Mouse (Mus musculus) embryonic facial prominence, embryonic 11.5 days (tissue): ENCODE data around the gene Upb1. TPM values are rescaled to one million over a fixed set of nuclear protein-coding genes. Genes with fewer than 3 reads are reported as not detected.
"Not testable (repeated sequence)": the region's sequence is repeated elsewhere in the genome, so short reads cannot be mapped to it uniquely, and the experiment has no call there.

Source experiments
- ATAC-seq: fragments of 200-750 bp; cut with Nextera tagmentation; replicated peaks from 2 replicates; pipeline ENCODE4 v1.8.0; 2017; ENCODE audit warnings: low read depth; ENCODE audit not compliant: insufficient number of reproducible peaks, low FRiP score, low TSS enrichment
- DNase-seq: peaks from one replicate; pipeline ENCODE4 v3.0.0-alpha.2; 2015; ENCODE audit warnings: low spot score
- H3K27ac ChIP-seq: fragments of 300-500 bp; sonication (generic); replicated peaks from 2 replicates; pipeline ENCODE4 v1.5.1; 2014; ENCODE audit warnings: mild to moderate bottlenecking, low read depth, low read length, control low read depth
- H3K27me3 ChIP-seq: fragments of 300-500 bp; sonication (generic); 2 replicates; pipeline ENCODE4 v1.6.1; 2014; ENCODE audit warnings: mild to moderate bottlenecking, low read length, moderate library complexity, mixed read lengths; ENCODE audit not compliant: control insufficient read depth, insufficient read depth
- H3K36me3 ChIP-seq: fragments of 300-500 bp; sonication (generic); replicated peaks from 2 replicates; pipeline ENCODE4 v1.6.1; 2014; ENCODE audit warnings: low read depth, mild to moderate bottlenecking, low read length, moderate library complexity, mixed read lengths; ENCODE audit not compliant: control insufficient read depth, insufficient read depth
- H3K4me1 ChIP-seq: fragments of 300-500 bp; sonication (generic); 2 replicates; pipeline ENCODE4 v1.6.1; 2014; ENCODE audit warnings: low read length, mixed read lengths; ENCODE audit not compliant: control insufficient read depth, insufficient read depth
- H3K4me2 ChIP-seq: fragments of 300-500 bp; sonication (generic); 2 replicates; pipeline ENCODE4 v1.6.1; 2014; ENCODE audit warnings: low read depth, mild to moderate bottlenecking, control low read depth, low read length, moderate library complexity
- H3K4me3 ChIP-seq: fragments of 300-500 bp; sonication (generic); 2 replicates; pipeline ENCODE4 v1.5.1; 2014; ENCODE audit warnings: low read depth, low read length, control low read depth
- H3K9ac ChIP-seq: fragments of 300-500 bp; sonication (generic); replicated peaks from 2 replicates; pipeline ENCODE4 v1.6.1; 2014; ENCODE audit warnings: mild to moderate bottlenecking, control low read depth, low read length
- H3K9me3 ChIP-seq: fragments of 300-500 bp; sonication (generic); replicated peaks from 2 replicates; pipeline ENCODE4 v1.6.1; 2016; ENCODE audit warnings: mild to moderate bottlenecking, low read length, inconsistent platforms, mixed read lengths; ENCODE audit not compliant: control insufficient read depth
- WGBS: fragments of 180-500 bp; shearing (Covaris S2); extraction: QIAGEN DNeasy Blood & Tissue Kit; methylation state at CpG from one replicate; pipeline ENCODE4 v1.1.7; 2014; 5-methylcytosine and 5-hydroxymethylcytosine counted together
- polyA plus RNA-seq: library from polyadenylated mRNA; unstranded; fragments of >200 nt; fragmentation: Nextera tagmentation; extraction: Ambion mirVana; gene quantifications from 2 replicates; pipeline ENCODE4 v1.2.1, GENCODE M21; 2014

The Upb1 gene
- polyA plus RNA-seq, 1 experiment from 2014 or later: 0.07 TPM

DNA sequence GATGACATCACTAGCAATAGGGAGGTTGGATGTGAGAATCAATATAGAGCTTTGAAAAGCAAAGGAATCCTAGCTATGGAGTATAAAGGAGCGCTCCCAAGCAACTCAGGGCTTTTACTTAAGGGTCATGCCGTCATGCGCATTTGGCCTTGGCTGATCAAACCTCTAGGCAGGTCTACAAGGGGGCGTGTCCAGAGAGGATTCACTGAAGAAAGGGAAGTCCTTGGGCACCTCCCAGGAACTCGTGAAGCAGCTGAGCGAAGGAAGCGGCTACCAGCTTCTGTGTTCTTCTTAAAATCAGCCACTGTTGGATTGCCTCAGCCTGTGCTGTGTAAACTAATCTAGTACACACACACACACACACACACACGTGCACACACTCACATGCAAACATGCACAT, 72.5 kb downstream of the Upb1 start:
- DNase-seq: no peak
- 79% methylated on average over 8 of the region's 8 CpGs for WGBS
- Histone ChIP-seq H3K36me3 (no peaks in the 10 kb centered on the region), H3K27me3 (no peaks in the 10 kb centered on the region), H3K27ac (no peak overlapping the region), H3K9me3 (no peaks in the 10 kb centered on the region), H3K4me2 (no peak overlapping the region), H3K4me3 (no peak overlapping the region), H3K9ac (no peak overlapping the region), H3K4me1 (no peaks in the 10 kb centered on the region; the same call in 1 of the 2 replicates)
- ATAC-seq: no peak

DNA sequence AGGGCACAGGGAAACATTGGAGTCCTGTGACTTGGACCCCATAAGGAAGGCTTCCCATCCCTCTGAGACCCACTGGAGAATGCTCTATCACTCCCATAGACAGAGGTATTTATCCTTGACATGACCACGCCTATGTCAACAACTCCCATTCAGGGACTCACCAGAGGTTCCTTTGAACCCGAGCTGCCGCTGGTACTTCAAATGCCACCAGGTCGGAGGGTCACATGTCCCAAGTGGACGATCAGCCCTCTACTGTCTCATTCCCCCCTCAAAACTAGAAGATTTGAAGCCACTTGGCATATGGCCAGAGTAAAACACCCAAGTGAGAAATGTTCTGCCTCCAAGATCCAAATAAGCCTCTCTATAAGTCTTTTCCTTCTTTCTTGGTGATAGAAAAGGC, 73.7 kb downstream of the Upb1 start:
- no peak overlapping the region for H3K27ac ChIP-seq
- no peak overlapping the region for H3K9ac ChIP-seq
- no peak for DNase-seq
- no peaks in the 10 kb centered on the region for H3K27me3 ChIP-seq
- ATAC-seq: no peak
- H3K4me1 ChIP-seq: no peaks in the 10 kb centered on the region; the same call in 1 of the 2 replicates
- no peak overlapping the region for H3K4me2 ChIP-seq
- H3K4me3 ChIP-seq: no peak overlapping the region
- H3K9me3 ChIP-seq: no peaks in the 10 kb centered on the region
- 34% methylated on average over 5 of the region's 5 CpGs for WGBS
- no peaks in the 10 kb centered on the region for H3K36me3 ChIP-seq

DNA sequence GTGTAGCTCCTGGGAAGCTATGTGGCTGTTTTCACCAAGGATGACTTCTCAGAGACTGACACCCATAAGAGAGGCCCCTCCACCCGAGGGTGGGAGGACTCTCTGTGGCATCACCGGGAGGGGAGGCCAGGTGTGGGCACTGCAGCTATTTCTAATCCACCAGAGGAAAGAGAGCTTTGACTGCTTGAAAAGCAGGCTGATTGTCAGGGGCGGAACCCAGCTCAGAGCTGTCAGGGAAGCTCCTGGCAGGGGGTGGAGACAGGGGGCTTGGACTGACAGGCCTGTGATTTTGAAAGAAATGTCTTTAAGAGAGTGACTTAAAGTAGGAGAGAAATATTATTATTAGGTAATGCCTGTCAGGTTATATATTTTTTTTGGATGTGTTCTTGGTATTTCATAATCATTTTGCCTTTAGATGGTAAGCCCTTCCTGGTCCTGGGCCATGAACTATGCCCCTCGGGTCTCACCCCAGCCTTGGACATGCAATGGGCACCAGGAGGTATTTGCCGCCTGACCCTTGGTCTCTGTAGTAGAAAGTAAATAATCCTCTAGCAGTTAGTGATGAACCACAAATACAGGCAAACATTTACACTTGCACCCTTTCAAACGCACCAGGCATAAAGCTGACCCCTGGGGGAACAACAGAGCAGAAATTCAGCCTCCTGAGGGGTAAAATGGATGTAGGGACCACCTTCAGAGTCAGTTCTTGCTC, 74.4 kb downstream of the Upb1 start:
- not testable (repeated sequence) for H3K9ac ChIP-seq, DNase-seq, ATAC-seq, H3K9me3 ChIP-seq, H3K4me1 ChIP-seq, H3K27ac ChIP-seq, H3K4me3 ChIP-seq, H3K4me2 ChIP-seq, H3K27me3 ChIP-seq, H3K36me3 ChIP-seq
- WGBS: 16% methylated on average over 4 of the region's 6 CpGs

DNA sequence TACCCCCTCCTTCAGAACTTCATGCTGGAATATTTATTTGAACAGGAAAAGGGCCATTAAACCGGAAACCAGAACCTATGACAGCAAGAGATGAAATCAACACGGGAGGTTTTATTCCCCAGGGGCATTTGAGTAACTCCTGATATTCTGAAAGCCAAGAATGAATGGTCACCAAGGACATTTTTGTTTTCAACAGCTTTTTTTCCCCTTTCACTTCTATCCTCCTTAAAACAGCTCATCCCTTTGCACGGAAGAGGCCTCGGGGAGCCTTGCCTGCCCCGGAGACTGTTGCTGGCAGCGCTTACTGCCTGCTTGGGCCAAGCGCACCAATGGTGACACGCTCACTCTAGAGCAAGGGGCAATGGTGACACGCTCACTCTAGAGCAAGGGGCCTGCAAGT, 76.1 kb downstream of the Upb1 start:
- no peak overlapping the region for H3K4me3 ChIP-seq
- no peaks in the 10 kb centered on the region; the same call in 1 of the 2 replicates for H3K4me1 ChIP-seq
- ATAC-seq: no peak
- H3K9ac ChIP-seq: no peak overlapping the region
- no peak overlapping the region for H3K27ac ChIP-seq
- no peaks in the 10 kb centered on the region for H3K9me3 ChIP-seq
- WGBS: 69% methylated on average over 9 of the region's 9 CpGs
- DNase-seq: peak; percentile 42
- no peaks in the 10 kb centered on the region for H3K36me3 ChIP-seq
- H3K27me3 ChIP-seq: no peaks in the 10 kb centered on the region
- H3K4me2 ChIP-seq: no peak overlapping the region

DNA sequence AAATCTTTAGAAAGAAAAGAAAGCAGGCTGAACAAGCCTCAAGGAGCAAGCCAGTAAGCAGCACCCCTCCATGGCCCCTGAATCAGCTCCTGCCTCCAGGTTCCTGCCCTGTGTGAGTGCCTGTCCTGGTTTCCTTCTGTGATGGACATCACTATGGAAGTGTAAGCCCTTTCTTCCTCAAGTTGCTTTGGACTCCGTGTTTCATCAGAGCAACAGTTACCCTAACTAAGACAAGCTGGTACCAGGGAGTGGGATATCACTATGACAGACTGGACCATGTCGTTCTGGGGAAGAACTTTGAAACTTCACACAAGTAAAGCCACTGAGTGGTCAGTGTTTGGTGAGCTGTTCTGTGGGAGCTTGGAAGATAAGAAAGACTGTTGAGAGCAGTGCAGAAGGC, 79.0 kb downstream of the Upb1 start:
- WGBS: 87% methylated on average over 2 of the region's 2 CpGs
- H3K4me3 ChIP-seq: no peak overlapping the region
- H3K9me3 ChIP-seq: no peaks in the 10 kb centered on the region
- ATAC-seq: no peak
- H3K27me3 ChIP-seq: no peaks in the 10 kb centered on the region
- no peak overlapping the region for H3K9ac ChIP-seq
- no peak overlapping the region for H3K4me2 ChIP-seq
- DNase-seq: no peak
- H3K4me1 ChIP-seq: no peaks in the 10 kb centered on the region; the same call in 1 of the 2 replicates
- H3K27ac ChIP-seq: no peak overlapping the region
- H3K36me3 ChIP-seq: no peaks in the 10 kb centered on the region

DNA sequence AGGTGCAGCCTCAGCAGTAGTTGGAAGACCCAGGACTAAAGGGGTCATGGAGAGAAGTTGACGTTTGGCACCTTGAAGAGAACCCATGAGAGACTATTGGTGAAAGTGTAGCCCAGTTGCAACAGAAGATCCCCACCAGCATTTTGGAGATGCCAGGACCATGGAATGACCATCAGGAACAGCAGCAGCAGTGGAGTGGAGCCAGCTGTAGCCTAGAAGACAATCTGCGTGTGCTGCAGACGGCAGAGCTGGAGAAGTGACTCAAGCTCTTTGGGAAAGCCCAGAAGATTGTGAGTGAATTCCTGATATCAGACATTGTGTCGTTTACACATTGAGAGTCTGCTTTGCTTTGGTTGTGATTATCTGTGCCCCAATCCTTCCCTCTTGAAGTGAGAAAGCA, 80.8 kb downstream of the Upb1 start:
- no peaks in the 10 kb centered on the region for H3K27me3 ChIP-seq
- no peaks in the 10 kb centered on the region for H3K9me3 ChIP-seq
- ATAC-seq: no peak
- H3K36me3 ChIP-seq: no peaks in the 10 kb centered on the region
- no peak for DNase-seq
- H3K27ac ChIP-seq: no peak overlapping the region
- WGBS: 88% methylated on average over 4 of the region's 4 CpGs
- no peak overlapping the region for H3K4me3 ChIP-seq
- no peak overlapping the region for H3K9ac ChIP-seq
- no peak overlapping the region for H3K4me2 ChIP-seq
- no peaks in the 10 kb centered on the region; the same call in 1 of the 2 replicates for H3K4me1 ChIP-seq

DNA sequence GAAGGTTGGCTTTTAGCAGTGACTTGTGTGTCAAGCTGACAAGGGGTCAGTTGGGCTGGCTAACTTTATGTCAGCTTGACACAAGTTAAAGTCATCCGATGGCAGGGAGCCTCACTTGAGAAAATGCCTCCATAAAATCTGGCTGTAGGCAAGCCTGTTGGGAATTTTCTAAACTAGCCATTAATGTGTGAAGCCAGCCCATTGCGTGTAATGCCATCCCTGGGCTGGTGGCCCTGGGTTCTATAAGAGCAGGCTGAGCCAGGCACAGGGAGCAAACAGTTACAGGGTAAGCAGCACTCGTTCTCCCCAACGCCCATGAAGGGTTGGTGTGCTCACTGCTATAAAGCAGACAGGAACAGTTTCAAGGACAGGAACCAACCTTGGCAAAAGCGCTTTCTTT, 81.4 kb downstream of the Upb1 start:
- no peak overlapping the region for H3K27ac ChIP-seq
- H3K36me3 ChIP-seq: no peaks in the 10 kb centered on the region
- no peak overlapping the region for H3K4me3 ChIP-seq
- ATAC-seq (no peak), DNase-seq (no peak)
- H3K9me3 ChIP-seq: no peaks in the 10 kb centered on the region
- WGBS: 84% methylated on average over 5 of the region's 5 CpGs
- no peak overlapping the region for H3K9ac ChIP-seq
- no peaks in the 10 kb centered on the region for H3K27me3 ChIP-seq
- H3K4me2 ChIP-seq: no peak overlapping the region
- no peaks in the 10 kb centered on the region for H3K4me1 ChIP-seq

DNA sequence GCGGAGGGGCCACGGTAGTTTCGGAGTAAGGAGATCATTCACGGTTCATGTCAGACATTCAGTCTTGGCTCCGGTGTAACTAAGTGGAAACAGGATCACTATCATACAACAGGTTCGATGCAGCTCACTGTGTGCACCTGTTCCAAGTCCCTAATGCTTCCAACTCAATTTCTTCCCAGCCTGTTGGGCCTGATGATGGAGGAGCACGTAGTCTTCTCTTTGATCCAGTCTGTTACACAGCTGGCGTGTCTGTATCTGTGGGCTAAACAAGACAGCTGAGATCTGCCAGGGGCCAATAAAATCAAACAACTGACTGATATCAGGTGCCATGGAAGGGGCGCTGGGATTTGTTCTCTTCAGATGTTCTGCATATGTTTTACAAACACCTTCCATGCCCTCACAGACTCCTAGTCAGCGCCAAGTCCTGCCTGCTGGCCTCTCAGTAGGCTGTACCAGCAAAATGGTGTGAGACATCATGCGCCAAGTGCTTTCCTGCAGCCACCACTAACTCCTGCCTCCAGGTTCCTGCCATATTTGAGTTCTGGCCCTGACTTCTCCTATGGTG, 82.1 kb downstream of the Upb1 start:
- no peak for ATAC-seq
- Histone ChIP-seq H3K4me2 (no peak overlapping the region), H3K27ac (no peak overlapping the region), H3K4me1 (no peaks in the 10 kb centered on the region), H3K9me3 (no peaks in the 10 kb centered on the region), H3K9ac (no peak overlapping the region), H3K36me3 (no peaks in the 10 kb centered on the region), H3K4me3 (no peak overlapping the region), H3K27me3 (no peaks in the 10 kb centered on the region)
- WGBS: 88% methylated on average over 11 of the region's 11 CpGs
- DNase-seq: no peak
